Mouse (Mus musculus): ENCODE results near the gene Dmrtc2. TPM values are rescaled to one million over a fixed set of nuclear protein-coding genes. Genes with fewer than 3 reads are reported as not detected.
A peak's percentile ranks its signal among the peaks of the same experiment; 100 is the strongest.

Gene Dmrtc2
- total and polyA plus RNA-seq, 3 experiments, result not detected

GRCm38 (mm10) chr7:24886308-24886633 is 16.4 kb downstream of the Dmrtc2 start:
- no peak for TF ChIP-seq TCF12 (IDR thresholded peaks at IDR 0.05; ENCODE audit: low read depth, low read length)
- no peak for TF ChIP-seq GATA1 (IDR thresholded peaks at IDR 0.05; ENCODE audit: low read depth, low read length)
- TF ChIP-seq SMC3 (IDR thresholded peaks at IDR 0.05; ENCODE audit: low read depth, low read length), result no peak
- TF ChIP-seq NRF1 (IDR thresholded peaks at IDR 0.05; ENCODE audit: insufficient read depth, low read depth, low read length, poor library complexity, severe bottlenecking), result no peak
- Histone ChIP-seq H3K9ac (ENCODE audit: control insufficient read depth, low read depth, low read length, poor library complexity, severe bottlenecking) (peak overlapping the region; percentile 93), H3K4me1 (ENCODE audit: control insufficient read depth in 1 of 2, insufficient read depth in 2 of 2, low read length in 2 of 2) (peaks cover 0 to 20% of the 10 kb centered on the region in 2 experiments; a peak in 2 of 4 replicates), H3K4me3 (ENCODE audit: control insufficient read depth in 1 of 2, insufficient read depth in 1 of 2, low read depth in 2 of 2, low read length in 2 of 2) (peak overlapping the region; percentile 55 to 77), H3K9me3 (replicated peaks; ENCODE audit: insufficient read depth, low read length) (no peaks in the 10 kb centered on the region), H3K27ac (ENCODE audit: control insufficient read depth, low read depth, low read length) (peak overlapping the region; percentile 52), H3K36me3 (ENCODE audit: control insufficient read depth in 1 of 2, insufficient read depth in 2 of 2, low read length in 2 of 2) (peaks cover 8 to 17% of the 10 kb centered on the region in 2 experiments), H3K79me2 (ENCODE audit: control insufficient read depth, insufficient read depth, low read length, poor library complexity) (peaks cover 36% of the 10 kb centered on the region), H3K27me3 (ENCODE audit: control insufficient read depth in 1 of 2, insufficient read depth in 2 of 2, low read length in 2 of 2) (no peaks in the 10 kb centered on the region)
- DNase-seq (ENCODE audit: low read depth, low spot score), result peak; percentile 56

GRCm38 (mm10) chr7:24887096-24887495 is 17.2 kb downstream of the Dmrtc2 start:
- H3K4me3 ChIP-seq (ENCODE audit: control insufficient read depth in 1 of 2, insufficient read depth in 1 of 2, low read depth in 2 of 2, low read length in 2 of 2), result peak overlapping the region; percentile 55 to 77
- peaks cover 0 to 20% of the 10 kb centered on the region in 2 experiments; a peak in 2 of 4 replicates for H3K4me1 ChIP-seq (ENCODE audit: control insufficient read depth in 1 of 2, insufficient read depth in 2 of 2, low read length in 2 of 2)
- H3K9me3 ChIP-seq (replicated peaks; ENCODE audit: insufficient read depth, low read length), result no peaks in the 10 kb centered on the region
- H3K36me3 ChIP-seq (ENCODE audit: control insufficient read depth in 1 of 2, insufficient read depth in 2 of 2, low read length in 2 of 2), result peaks cover 8 to 17% of the 10 kb centered on the region in 2 experiments
- no peak for TF ChIP-seq POLR2AphosphoS5 (IDR thresholded peaks at IDR 0.05; ENCODE audit: borderline replicate concordance, low read depth, low read length)
- TF ChIP-seq GABPA (IDR thresholded peaks at IDR 0.05; ENCODE audit: low read depth, low read length), result no peak
- no peak for TF ChIP-seq MAX (IDR thresholded peaks at IDR 0.05; ENCODE audit: low read length)
- no peaks in the 10 kb centered on the region for H3K27me3 ChIP-seq (ENCODE audit: control insufficient read depth in 1 of 2, insufficient read depth in 2 of 2, low read length in 2 of 2)
- H3K9ac ChIP-seq (ENCODE audit: control insufficient read depth, low read depth, low read length, poor library complexity, severe bottlenecking), result peak overlapping the region; percentile 93
- H3K79me2 ChIP-seq (ENCODE audit: control insufficient read depth, insufficient read depth, low read length, poor library complexity), result peaks cover 36% of the 10 kb centered on the region
- peak; percentile 23 for DNase-seq (ENCODE audit: low read depth, low spot score)
- H3K27ac ChIP-seq (ENCODE audit: control insufficient read depth, low read depth, low read length), result peak overlapping the region; percentile 52

- TF ChIP-seq CHD2 (IDR thresholded peaks at IDR 0.05; ENCODE audit: low read length) (no peak), POLR2AphosphoS5 (IDR thresholded peaks at IDR 0.05; ENCODE audit: borderline replicate concordance, low read depth, low read length) (peak; percentile 17; the same call in 1 of the 2 replicates), BHLHE40 (IDR thresholded peaks at IDR 0.05; ENCODE audit: borderline replicate concordance, low read depth, low read length) (no peak)
- H3K9me3 ChIP-seq (replicated peaks; ENCODE audit: insufficient read depth, low read length), result no peaks in the 10 kb centered on the region
- DNase-seq (ENCODE audit: low read depth, low spot score), result peak; percentile 41
- H3K27me3 ChIP-seq (ENCODE audit: control insufficient read depth in 1 of 2, insufficient read depth in 2 of 2, low read length in 2 of 2), result no peaks in the 10 kb centered on the region
- peaks cover 8 to 17% of the 10 kb centered on the region in 2 experiments for H3K36me3 ChIP-seq (ENCODE audit: control insufficient read depth in 1 of 2, insufficient read depth in 2 of 2, low read length in 2 of 2)
- H3K4me3 ChIP-seq (ENCODE audit: control insufficient read depth in 1 of 2, insufficient read depth in 1 of 2, low read depth in 2 of 2, low read length in 2 of 2), result no peak overlapping the region
- no peak overlapping the region for H3K9ac ChIP-seq (ENCODE audit: control insufficient read depth, low read depth, low read length, poor library complexity, severe bottlenecking)
- H3K4me1 ChIP-seq (ENCODE audit: control insufficient read depth in 1 of 2, insufficient read depth in 2 of 2, low read length in 2 of 2), result peaks cover 0 to 15% of the 10 kb centered on the region in 2 experiments; a peak in 2 of 4 replicates
- H3K27ac ChIP-seq (ENCODE audit: control insufficient read depth, low read depth, low read length), result peak overlapping the region; percentile 5; the same call in 1 of the 2 replicates
- H3K79me2 ChIP-seq (ENCODE audit: control insufficient read depth, insufficient read depth, low read length, poor library complexity), result peaks cover 34% of the 10 kb centered on the region
These were observed 19.8 kb downstream of the Dmrtc2 start for GRCm38 (mm10) chr7:24889431-24890220.

All from MEL (cell line).